Mouse (Mus musculus) liver (tissue): ENCODE results near the gene Fam209.

Source experiments
- DNase-seq: peaks from one replicate; pipeline ENCODE4 v3.0.0-alpha.2; 2020; ENCODE audit warnings: mixed read lengths

Fam209 gene

GRCm38 (mm10) chr2:172472318-172472717 lies at the start of gene Fam209:
Gene Fam209 (plus strand): TSS chr2:172472520.
- no peak for DNase-seq

GRCm38 (mm10) chr2:172430609-172431008 lies 41.7 kb upstream of the Fam209 start:
- DNase-seq: no peak

GRCm38 (mm10) chr2:172433746-172434145 lies 38.6 kb upstream of the Fam209 start:
- no peak for DNase-seq

- no peak for DNase-seq
Measured at GRCm38 (mm10) chr2:172437371-172437952, 34.9 kb upstream of the Fam209 start.

- DNase-seq: peak; percentile 99
Measured at GRCm38 (mm10) chr2:172439843-172440639, 32.3 kb upstream of the Fam209 start, which contains the start of gene Rtf2. Gene Rtf2 (plus strand): TSS chr2:172440556.

- no peak for DNase-seq
Measured at GRCm38 (mm10) chr2:172440640-172441005, 31.7 kb upstream of the Fam209 start.

- peak; percentile 58 for DNase-seq
Measured at GRCm38 (mm10) chr2:172441176-172441575, 31.1 kb upstream of the Fam209 start.

- no peak for DNase-seq
Measured at GRCm38 (mm10) chr2:172445617-172446016, 26.7 kb upstream of the Fam209 start.

- no peak for DNase-seq
Measured at GRCm38 (mm10) chr2:172447317-172447716, 25.0 kb upstream of the Fam209 start.

GRCm38 (mm10) chr2:172448329-172448728 lies 24.0 kb upstream of the Fam209 start:
- DNase-seq: no peak

GRCm38 (mm10) chr2:172450640-172451039 lies 21.7 kb upstream of the Fam209 start:
- no peak for DNase-seq

- no peak for DNase-seq
Measured at GRCm38 (mm10) chr2:172452031-172452430, 20.3 kb upstream of the Fam209 start.

- no peak for DNase-seq
Measured at GRCm38 (mm10) chr2:172452458-172452857, 19.9 kb upstream of the Fam209 start.

GRCm38 (mm10) chr2:172458496-172458895 lies 13.8 kb upstream of the Fam209 start, which contains the start of gene Gcnt7:
Gene Gcnt7 (minus strand): TSS chr2:172458596.
- no peak for DNase-seq

GRCm38 (mm10) chr2:172460647-172461046 lies 11.7 kb upstream of the Fam209 start:
- no peak for DNase-seq

GRCm38 (mm10) chr2:172462813-172463212 lies 9.5 kb upstream of the Fam209 start:
- no peak for DNase-seq

- no peak for DNase-seq
Measured at GRCm38 (mm10) chr2:172466427-172467132, 5.7 kb upstream of the Fam209 start.

GRCm38 (mm10) chr2:172467206-172467605 lies 5.1 kb upstream of the Fam209 start:
- DNase-seq: no peak

GRCm38 (mm10) chr2:172468346-172468819 lies 3.9 kb upstream of the Fam209 start:
- no peak for DNase-seq

GRCm38 (mm10) chr2:172473591-172473990 lies 1.3 kb downstream of the Fam209 start:
- DNase-seq: no peak

- DNase-seq: peak; percentile 50
Measured at GRCm38 (mm10) chr2:172474970-172475369, 2.6 kb downstream of the Fam209 start.

GRCm38 (mm10) chr2:172476707-172477260 lies 4.5 kb downstream of the Fam209 start:
- no peak for DNase-seq

GRCm38 (mm10) chr2:172477350-172477749 lies 5.0 kb downstream of the Fam209 start:
- DNase-seq: no peak
